Mouse (Mus musculus): ENCODE results near the gene Ttyh3.

GRCm38 (mm10) chr5:140617714-140618113 is 31.1 kb downstream of the Ttyh3 start:
- TF ChIP-seq EP300 (IDR thresholded peaks at IDR 0.05), result no peak
- TF ChIP-seq CTCF (IDR thresholded peaks at IDR 0.05), result no peak

All from lung, postnatal 0 days (tissue).